Mouse (Mus musculus) liver, embryonic 16.5 days (tissue): ENCODE measurements around the gene Gpr84. TPM values are rescaled to one million over a fixed set of nuclear protein-coding genes. Genes with fewer than 3 reads are reported as not detected.

Experiments
- microRNA counts: library from miRNA; unstranded; fragments of <30 nt; microRNA quantifications from one replicate; lab custom pipeline; 2016
- microRNA-seq: library from miRNA; unstranded; fragments of <30 nt; microRNA quantifications from one replicate; pipeline ENCODE4, GENCODE M21; 2016
- polyA plus RNA-seq: library from polyadenylated mRNA; unstranded; fragments of >200 nt; fragmentation: Nextera tagmentation; extraction: Ambion mirVana; gene quantifications from 2 replicates; pipeline ENCODE4 v1.2.1, GENCODE M21; 2015

Gpr84 gene
- polyA plus RNA-seq, 1 experiment from 2014 or later = 1.0 TPM

MicroRNAs encoded within 50 kb of the gene (microRNA counts, 519-probe panel; counts per million panel counts)
- 2,868 counts per million, percentile 78 among the panel's probes with 10 or more counts for microRNA mmu-miR-148b (lab: Ali Mortazavi, UCI)

Small RNA genes within 50 kb of the gene (microRNA-seq; reads per million reads assigned to microRNA genes)
- 434 reads per million, percentile 68 among the genes with 10 or more reads in this experiment for gene Mir148b
- 0.98 reads per million for gene Mir6963

Other genes starting within 250 kb of the Gpr84 start
- 5.1 and 5.8 TPM in 2 replicates for gene Smug1, start 143.5 kb downstream of the Gpr84 start, polyA plus RNA-seq
- 40.6 and 45.9 TPM in 2 replicates for gene Cbx5, start 70.8 kb downstream of the Gpr84 start, polyA plus RNA-seq
- 174 and 193 TPM in 2 replicates for gene Hnrnpa1, start 70.2 kb downstream of the Gpr84 start, polyA plus RNA-seq
- 202 and 220 TPM in 2 replicates for gene Nfe2, start 52.2 kb downstream of the Gpr84 start, polyA plus RNA-seq
- gene Copz1, start 37.9 kb downstream of the Gpr84 start, polyA plus RNA-seq = 194 TPM in 2 replicates
- gene Zfp385a, start 29.5 kb upstream of the Gpr84 start, polyA plus RNA-seq = 5.5 and 7.0 TPM in 2 replicates
- 18.4 and 19.6 TPM in 2 replicates for gene Itga5, start 56.2 kb upstream of the Gpr84 start, polyA plus RNA-seq
- gene Gtsf1, start 119.9 kb upstream of the Gpr84 start, polyA plus RNA-seq = not detected in 2 replicates
- gene Gtsf2, start 137.9 kb upstream of the Gpr84 start, polyA plus RNA-seq = not detected in 2 replicates
- 8.1 TPM in 2 replicates for gene Nckap1l, start 143.2 kb upstream of the Gpr84 start, polyA plus RNA-seq
- gene Pde1b, start 192.4 kb upstream of the Gpr84 start, polyA plus RNA-seq = 0.31 and 0.34 TPM in 2 replicates
- gene Ppp1r1a, start 227.4 kb upstream of the Gpr84 start, polyA plus RNA-seq = 0.36 and 1.0 TPM in 2 replicates